Mouse (Mus musculus): ENCODE data around the gene Vdr.
"Not testable (repeated sequence)": the region's sequence is repeated elsewhere in the genome, so short reads cannot be mapped to it uniquely, and the experiment has no call there.

Gene Vdr

GRCm38 (mm10) chr15:97878696-97879328 lies 31.6 kb downstream of the Vdr start:
- no peak for DNase-seq

GRCm38 (mm10) chr15:97875784-97876183 lies 34.6 kb downstream of the Vdr start:
- DNase-seq: no peak

GRCm38 (mm10) chr15:97873717-97874116 lies 36.7 kb downstream of the Vdr start:
- peak; percentile 44 for DNase-seq

- no peak for DNase-seq
Observed at GRCm38 (mm10) chr15:97872161-97872560, 38.3 kb downstream of the Vdr start.

GRCm38 (mm10) chr15:97871055-97872030 lies 39.1 kb downstream of the Vdr start:
- no peak for DNase-seq

GRCm38 (mm10) chr15:97870116-97870515 lies 40.3 kb downstream of the Vdr start:
- DNase-seq: not testable (repeated sequence)

GRCm38 (mm10) chr15:97868985-97869384 lies 41.4 kb downstream of the Vdr start:
- no peak for DNase-seq

GRCm38 (mm10) chr15:97865988-97866387 lies 44.4 kb downstream of the Vdr start:
- DNase-seq: no peak

- no peak for DNase-seq
Observed at GRCm38 (mm10) chr15:97865175-97865574, 45.3 kb downstream of the Vdr start.

- no peak for DNase-seq
Observed at GRCm38 (mm10) chr15:97864361-97865045, 45.9 kb downstream of the Vdr start.

GRCm38 (mm10) chr15:97863494-97863881 lies 46.9 kb downstream of the Vdr start:
- DNase-seq: no peak

GRCm38 (mm10) chr15:97862881-97863493 lies 47.4 kb downstream of the Vdr start:
- DNase-seq: no peak

GRCm38 (mm10) chr15:97860353-97860752 lies 50.1 kb downstream of the Vdr start:
- no peak for DNase-seq

GRCm38 (mm10) chr15:97858431-97858830 lies 52.0 kb downstream of the Vdr start:
- DNase-seq: no peak

GRCm38 (mm10) chr15:97854551-97854950 lies 55.9 kb downstream of the Vdr start:
- no peak for DNase-seq

GRCm38 (mm10) chr15:97854059-97854458 lies 56.4 kb downstream of the Vdr start:
- DNase-seq: no peak

GRCm38 (mm10) chr15:97852291-97852690 lies 58.1 kb downstream of the Vdr start:
- DNase-seq: no peak

GRCm38 (mm10) chr15:97851011-97851410 lies 59.4 kb downstream of the Vdr start:
- no peak for DNase-seq

- DNase-seq: peak; percentile 41
Observed at GRCm38 (mm10) chr15:97850441-97850840, 60.0 kb downstream of the Vdr start.

- DNase-seq: peak; percentile 93
Observed at GRCm38 (mm10) chr15:97849116-97849911, 61.1 kb downstream of the Vdr start.

GRCm38 (mm10) chr15:97847866-97848265 lies 62.6 kb downstream of the Vdr start:
- no peak for DNase-seq

- DNase-seq: no peak
Observed at GRCm38 (mm10) chr15:97847285-97847684, 63.1 kb downstream of the Vdr start.

Data from kidney, postnatal 14 days (tissue).